Mouse (Mus musculus): ENCODE data around the gene Thrsp. TPM values are rescaled to one million over a fixed set of nuclear protein-coding genes. Genes with fewer than 3 reads are reported as not detected.
"Not testable (repeated sequence)": the region's sequence is repeated elsewhere in the genome, so short reads cannot be mapped to it uniquely, and the experiment has no call there.

The Thrsp gene
- polyA plus RNA-seq (2014; fragmentation: Nextera tagmentation; extraction: Ambion mirVana), result 0.12 TPM in 1 of 2 replicates, not detected in the other

DNA sequence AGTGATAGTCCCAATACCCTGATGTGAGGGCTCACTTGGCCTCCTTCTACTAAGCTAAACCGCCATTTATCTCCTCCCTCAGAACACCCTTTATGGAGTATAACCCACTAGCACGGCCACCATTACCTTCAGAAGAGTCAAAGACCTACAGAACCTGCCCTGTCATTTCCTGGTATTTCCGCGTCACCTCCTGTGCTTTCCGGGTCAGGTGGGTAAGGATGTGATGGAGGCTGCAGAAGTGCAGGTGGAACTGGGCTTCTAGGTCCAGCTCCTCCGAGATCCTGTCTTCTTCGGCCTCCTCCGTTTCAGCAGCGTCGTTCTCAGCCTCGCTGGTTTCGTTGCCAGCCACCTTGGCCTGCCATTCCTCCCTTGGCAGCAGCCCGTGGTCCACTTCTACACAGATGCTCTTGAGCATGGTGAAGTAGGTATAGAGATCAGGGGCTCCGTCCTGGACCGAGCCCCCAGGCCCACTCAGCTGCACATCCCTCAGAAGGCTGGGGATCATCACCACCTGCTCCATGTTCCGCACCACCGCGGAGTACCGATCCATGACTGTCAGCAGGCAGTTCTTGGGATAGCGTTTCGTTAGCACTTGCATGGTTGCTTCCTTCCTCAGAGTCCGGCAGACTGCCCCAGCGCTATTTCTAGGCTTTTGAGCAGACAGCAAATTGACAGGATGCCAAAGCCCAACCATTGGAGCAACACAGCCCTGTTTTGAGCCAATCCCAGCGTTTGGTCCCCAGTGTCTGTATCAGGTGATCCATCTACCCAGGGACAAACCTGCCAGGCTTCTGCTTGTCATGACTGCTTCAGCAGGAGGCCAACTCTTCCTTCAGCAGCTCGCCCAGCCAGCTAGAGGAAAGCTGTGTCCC is at the start of gene Thrsp:
Gene Thrsp, minus strand, starts transcription at position 825 of the 872 bp plus-strand sequence.
- Histone ChIP-seq H3K9ac (ENCODE audit: low read length) (no peak within 1 kb of the TSS), H3K9me3 (ENCODE audit: control insufficient read depth, low read length) (no peaks in the 10 kb centered on the region), H3K4me1 (ENCODE audit: control insufficient read depth, insufficient read depth, low read length) (no peaks in the 10 kb centered on the region), H3K36me3 (ENCODE audit: control insufficient read depth, insufficient read depth, low read length) (no peaks in the 10 kb centered on the region), H3K4me3 (ENCODE audit: low read depth, low read length) (no peak within 1 kb of the TSS), H3K4me2 (no peak within 1 kb of the TSS), H3K27me3 (ENCODE audit: control insufficient read depth, insufficient read depth, low read length) (no peaks in the 10 kb centered on the region), H3K27ac (ENCODE audit: low read depth, low read length) (no peak within 1 kb of the TSS)
- WGBS, result 87% methylated on average over 25 of the region's 25 CpGs
- no peak for DNase-seq (ENCODE audit: low spot score, missing footprints)
- no peak for ATAC-seq (ENCODE audit: low FRiP score)

GRCm38 (mm10) chr7:97455577-97455976 is 38.0 kb upstream of the Thrsp start:
- Histone ChIP-seq H3K9me3 (ENCODE audit: control insufficient read depth, low read length) (no peaks in the 10 kb centered on the region), H3K4me2 (no peak overlapping the region), H3K27ac (ENCODE audit: low read depth, low read length) (no peak overlapping the region), H3K27me3 (ENCODE audit: control insufficient read depth, insufficient read depth, low read length) (no peaks in the 10 kb centered on the region), H3K36me3 (ENCODE audit: control insufficient read depth, insufficient read depth, low read length) (no peaks in the 10 kb centered on the region), H3K9ac (ENCODE audit: low read length) (no peak overlapping the region), H3K4me3 (ENCODE audit: low read depth, low read length) (no peak overlapping the region), H3K4me1 (ENCODE audit: control insufficient read depth, insufficient read depth, low read length) (peaks cover 4% of the 10 kb centered on the region; the same call in 1 of the 2 replicates)
- ATAC-seq (ENCODE audit: low FRiP score) (no peak), DNase-seq (ENCODE audit: low spot score, missing footprints) (no peak)
- 87% methylated on average over 3 of the region's 3 CpGs for WGBS

DNA sequence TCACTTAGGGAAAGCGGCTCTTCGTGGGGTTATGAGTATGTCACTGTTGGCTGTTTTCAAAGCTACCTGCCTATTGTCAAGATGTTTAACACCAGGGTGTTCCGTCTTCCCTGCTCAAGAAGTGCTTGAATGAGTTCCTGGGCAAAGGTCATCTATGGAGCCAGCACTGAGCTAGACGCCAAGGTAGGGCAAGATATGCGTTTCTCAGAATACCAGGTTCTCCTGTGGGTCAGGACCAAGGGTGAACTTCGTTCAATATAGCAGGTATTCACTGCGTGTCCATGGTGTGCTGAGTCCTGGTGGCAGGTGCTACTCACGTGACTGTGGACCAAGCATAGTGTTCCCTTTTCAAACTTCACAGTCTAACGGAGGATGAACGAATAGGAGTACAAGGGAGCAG is 37.3 kb upstream of the Thrsp start:
- 92% methylated on average over 10 of the region's 10 CpGs for WGBS
- DNase-seq (ENCODE audit: low spot score, missing footprints) (no peak), ATAC-seq (ENCODE audit: low FRiP score) (no peak)
- Histone ChIP-seq H3K4me2 (no peak overlapping the region), H3K4me3 (ENCODE audit: low read depth, low read length) (no peak overlapping the region), H3K36me3 (ENCODE audit: control insufficient read depth, insufficient read depth, low read length) (no peaks in the 10 kb centered on the region), H3K9ac (ENCODE audit: low read length) (no peak overlapping the region), H3K4me1 (ENCODE audit: control insufficient read depth, insufficient read depth, low read length) (peaks cover 4% of the 10 kb centered on the region; the same call in 1 of the 2 replicates), H3K27ac (ENCODE audit: low read depth, low read length) (no peak overlapping the region), H3K9me3 (ENCODE audit: control insufficient read depth, low read length) (no peaks in the 10 kb centered on the region), H3K27me3 (ENCODE audit: control insufficient read depth, insufficient read depth, low read length) (no peaks in the 10 kb centered on the region)

GRCm38 (mm10) chr7:97453141-97453921 is 35.8 kb upstream of the Thrsp start:
- Histone ChIP-seq H3K27me3 (ENCODE audit: control insufficient read depth, insufficient read depth, low read length) (no peaks in the 10 kb centered on the region), H3K4me3 (ENCODE audit: low read depth, low read length) (peak overlapping the region; percentile 23; the same call in 1 of the 2 replicates), H3K4me2 (peak overlapping the region; percentile 59), H3K27ac (ENCODE audit: low read depth, low read length) (no peak overlapping the region), H3K36me3 (ENCODE audit: control insufficient read depth, insufficient read depth, low read length) (no peaks in the 10 kb centered on the region), H3K4me1 (ENCODE audit: control insufficient read depth, insufficient read depth, low read length) (peaks cover 4% of the 10 kb centered on the region; the same call in 1 of the 2 replicates), H3K9ac (ENCODE audit: low read length) (peak overlapping the region; percentile 55), H3K9me3 (ENCODE audit: control insufficient read depth, low read length) (no peaks in the 10 kb centered on the region; the same call in 1 of the 2 replicates)
- ATAC-seq (ENCODE audit: low FRiP score) (peak; percentile 57; the same call in 1 of the 2 replicates), DNase-seq (ENCODE audit: low spot score, missing footprints) (peak; percentile 89)
- 5% methylated on average over 27 of the region's 27 CpGs for WGBS

DNA sequence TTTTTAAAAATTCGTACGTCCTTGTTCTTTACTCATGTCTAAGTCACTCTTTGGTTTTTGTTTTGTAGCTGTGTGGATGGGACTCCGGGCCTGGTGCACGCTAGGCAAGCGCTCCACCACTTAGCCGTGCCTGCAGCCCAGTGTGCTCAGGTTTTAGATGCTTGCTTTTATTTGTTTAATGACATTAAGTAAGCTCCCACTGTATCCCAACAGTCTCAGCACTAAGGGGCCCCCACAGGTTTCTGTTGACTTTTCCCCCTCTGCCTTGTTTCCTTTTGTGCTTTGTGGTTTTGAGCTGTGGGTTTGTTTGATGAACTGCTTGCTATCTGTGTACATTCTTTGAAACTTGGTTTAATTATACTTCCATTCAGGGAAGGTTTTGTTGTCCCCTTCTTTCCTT is 34.7 kb upstream of the Thrsp start:
- H3K27me3 ChIP-seq (ENCODE audit: control insufficient read depth, insufficient read depth, low read length), result no peaks in the 10 kb centered on the region
- H3K36me3 ChIP-seq (ENCODE audit: control insufficient read depth, insufficient read depth, low read length), result no peaks in the 10 kb centered on the region
- 75% methylated on average over 6 of the region's 6 CpGs for WGBS
- H3K4me1 ChIP-seq (ENCODE audit: control insufficient read depth, insufficient read depth, low read length), result peaks cover 4% of the 10 kb centered on the region; the same call in 1 of the 2 replicates
- H3K4me2 ChIP-seq, result no peak overlapping the region
- H3K4me3 ChIP-seq (ENCODE audit: low read depth, low read length), result no peak overlapping the region
- 0 out of 2 replicates have a peak, but pooled peaks have one; percentile 27 for ATAC-seq (ENCODE audit: low FRiP score)
- no peak overlapping the region for H3K9ac ChIP-seq (ENCODE audit: low read length)
- H3K9me3 ChIP-seq (ENCODE audit: control insufficient read depth, low read length), result no peaks in the 10 kb centered on the region; the same call in 1 of the 2 replicates
- no peak overlapping the region for H3K27ac ChIP-seq (ENCODE audit: low read depth, low read length)
- DNase-seq (ENCODE audit: low spot score, missing footprints), result no peak

DNA sequence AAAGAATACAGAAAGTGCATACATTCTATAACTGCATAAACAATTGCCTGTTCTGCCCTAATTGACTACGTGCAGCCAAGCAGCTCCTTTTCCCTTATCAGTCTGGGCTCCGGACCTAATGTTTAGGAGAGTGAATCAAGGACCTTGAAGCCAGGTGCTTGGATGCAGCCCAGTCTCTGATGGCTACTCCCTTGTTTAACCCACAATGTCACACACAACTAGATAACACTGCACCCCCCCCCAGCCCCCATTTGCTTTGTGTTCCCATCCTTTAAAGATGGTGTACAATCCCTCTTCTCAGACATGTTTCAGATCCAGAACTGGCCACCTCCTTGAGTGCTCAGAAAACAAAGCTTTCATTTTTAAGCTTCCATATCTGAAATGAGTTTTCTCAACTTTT is 33.5 kb upstream of the Thrsp start, which contains the start of gene Kctd14:
Gene Kctd14, plus strand, starts transcription at position 301 of the 400 bp plus-strand sequence.
- not testable (repeated sequence) for H3K27me3 ChIP-seq (ENCODE audit: control insufficient read depth, insufficient read depth, low read length); H3K4me1 ChIP-seq (ENCODE audit: control insufficient read depth, insufficient read depth, low read length); H3K9me3 ChIP-seq (ENCODE audit: control insufficient read depth, low read length); H3K4me3 ChIP-seq (ENCODE audit: low read depth, low read length); H3K9ac ChIP-seq (ENCODE audit: low read length); H3K27ac ChIP-seq (ENCODE audit: low read depth, low read length); H3K4me2 ChIP-seq; H3K36me3 ChIP-seq (ENCODE audit: control insufficient read depth, insufficient read depth, low read length); ATAC-seq (ENCODE audit: low FRiP score); DNase-seq (ENCODE audit: low spot score, missing footprints)
- WGBS, result 83% methylated on average over 2 of the region's 2 CpGs

- H3K9ac ChIP-seq (ENCODE audit: low read length), result no peak overlapping the region
- no peaks in the 10 kb centered on the region for H3K27me3 ChIP-seq (ENCODE audit: control insufficient read depth, insufficient read depth, low read length)
- no peaks in the 10 kb centered on the region for H3K36me3 ChIP-seq (ENCODE audit: control insufficient read depth, insufficient read depth, low read length)
- DNase-seq (ENCODE audit: low spot score, missing footprints) (no peak), ATAC-seq (ENCODE audit: low FRiP score) (no peak)
- H3K4me2 ChIP-seq, result no peak overlapping the region
- 62% methylated on average over 6 of the region's 6 CpGs for WGBS
- H3K4me1 ChIP-seq (ENCODE audit: control insufficient read depth, insufficient read depth, low read length), result no peaks in the 10 kb centered on the region; the same call in 1 of the 2 replicates
- H3K27ac ChIP-seq (ENCODE audit: low read depth, low read length), result no peak overlapping the region
- no peak overlapping the region for H3K4me3 ChIP-seq (ENCODE audit: low read depth, low read length)
- no peaks in the 10 kb centered on the region; the same call in 1 of the 2 replicates for H3K9me3 ChIP-seq (ENCODE audit: control insufficient read depth, low read length)
Measured at GRCm38 (mm10) chr7:97447050-97447531, 29.6 kb upstream of the Thrsp start.

DNA sequence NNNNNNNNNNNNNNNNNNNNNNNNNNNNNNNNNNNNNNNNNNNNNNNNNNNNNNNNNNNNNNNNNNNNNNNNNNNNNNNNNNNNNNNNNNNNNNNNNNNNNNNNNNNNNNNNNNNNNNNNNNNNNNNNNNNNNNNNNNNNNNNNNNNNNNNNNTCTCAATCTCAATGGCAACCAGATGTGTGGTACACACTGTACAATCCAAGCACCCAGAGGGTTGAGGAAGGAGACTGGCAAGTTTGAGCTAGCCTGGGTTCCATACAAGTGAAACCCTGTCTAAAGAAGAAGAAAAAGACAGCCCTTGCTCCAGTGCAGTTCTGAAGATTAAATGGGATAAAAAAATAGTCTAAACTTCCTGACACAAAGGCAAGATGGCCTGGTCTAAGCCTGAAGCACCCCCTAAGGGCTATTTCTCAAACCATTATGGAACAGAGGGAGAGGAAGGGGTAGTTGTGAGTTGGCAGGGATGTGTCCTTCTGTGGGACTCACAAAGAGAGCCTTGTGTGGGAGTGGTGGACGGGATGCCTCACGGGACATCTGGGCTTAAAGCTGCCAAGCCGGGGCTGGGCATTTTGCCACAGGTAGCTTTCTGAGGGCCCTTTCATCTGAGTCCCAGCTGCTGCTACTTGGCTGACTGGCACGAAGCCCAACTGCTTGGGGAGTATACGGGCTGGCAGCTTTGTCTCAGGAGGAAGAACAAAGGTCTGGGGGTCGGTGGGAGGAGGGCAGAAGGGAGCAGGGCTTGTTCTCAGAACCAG is 28.8 kb upstream of the Thrsp start:
- WGBS, result 57% methylated on average over 6 of the region's 6 CpGs
- H3K4me2 ChIP-seq, result no peak overlapping the region
- H3K9ac ChIP-seq (ENCODE audit: low read length), result no peak overlapping the region
- no peak overlapping the region for H3K27ac ChIP-seq (ENCODE audit: low read depth, low read length)
- peaks cover 2% of the 10 kb centered on the region; the same call in 1 of the 2 replicates for H3K9me3 ChIP-seq (ENCODE audit: control insufficient read depth, low read length)
- H3K4me1 ChIP-seq (ENCODE audit: control insufficient read depth, insufficient read depth, low read length), result no peaks in the 10 kb centered on the region; the same call in 1 of the 2 replicates
- DNase-seq (ENCODE audit: low spot score, missing footprints) (no peak), ATAC-seq (ENCODE audit: low FRiP score) (no peak)
- H3K4me3 ChIP-seq (ENCODE audit: low read depth, low read length), result no peak overlapping the region
- H3K27me3 ChIP-seq (ENCODE audit: control insufficient read depth, insufficient read depth, low read length), result no peaks in the 10 kb centered on the region
- no peaks in the 10 kb centered on the region for H3K36me3 ChIP-seq (ENCODE audit: control insufficient read depth, insufficient read depth, low read length)
